Mouse (Mus musculus): ENCODE measurements around the gene Tma16. TPM values are rescaled to one million over a fixed set of nuclear protein-coding genes. Genes with fewer than 3 reads are reported as not detected.

Tma16 gene
- 1.0 and 2.6 TPM in 2 replicates for polyA plus RNA-seq (2012; rRNA removed; ENCODE audit: low replicate concordance)

GRCm38 (mm10) chr8:66486084-66486763 is at the start of gene Tma16:
Gene Tma16 (minus strand): TSS chr8:66486530.

GRCm38 (mm10) chr8:66511537-66511936 is 25.2 kb upstream of the Tma16 start, which contains the start of gene Tktl2:
Gene Tktl2 (plus strand): TSS chr8:66511756.

Other genes starting within 250 kb of the Tma16 start
- not detected in 2 replicates for gene Tktl2, start 25.2 kb upstream of the Tma16 start, polyA plus RNA-seq (2012; rRNA removed; ENCODE audit: low replicate concordance)
- not detected in 2 replicates for gene Npy5r, start 201.6 kb upstream of the Tma16 start, polyA plus RNA-seq (2012; rRNA removed; ENCODE audit: low replicate concordance)
- gene Npy1r, start 210.7 kb upstream of the Tma16 start, polyA plus RNA-seq (2012; rRNA removed; ENCODE audit: low replicate concordance), result 3.0 and 5.8 TPM in 2 replicates